Mouse (Mus musculus): ENCODE data around the gene Mmp11. TPM values are rescaled to one million over a fixed set of nuclear protein-coding genes. Genes with fewer than 3 reads are reported as not detected.

The Mmp11 gene
- polyA plus RNA-seq, 1 experiment: 9.3 TPM

GRCm38 (mm10) chr10:75882433-75883231 is 53.7 kb downstream of the Mmp11 start:
- Histone ChIP-seq H3K36me3 (ENCODE audit: control insufficient read depth, insufficient read depth, low read length) (no peaks in the 10 kb centered on the region), H3K27me3 (ENCODE audit: control insufficient read depth, insufficient read depth, low read length) (no peaks in the 10 kb centered on the region), H3K27ac (ENCODE audit: control insufficient read depth, insufficient read depth, low read length) (no peak overlapping the region), H3K4me1 (replicated peaks; ENCODE audit: control insufficient read depth, insufficient read depth, low read length) (no peaks in the 10 kb centered on the region), H3K4me3 (ENCODE audit: control insufficient read depth, insufficient read depth, low read length) (no peak overlapping the region)
- WGBS: 52% methylated on average over 15 of the region's 15 CpGs
- TF ChIP-seq CTCF (IDR thresholded peaks at IDR 0.05; ENCODE audit: borderline replicate concordance, control insufficient read depth, extremely low read depth, insufficient read depth, low read length, poor library complexity) (no peak), POLR2A (IDR thresholded peaks at IDR 0.05; ENCODE audit: control insufficient read depth, extremely low read depth, insufficient read depth, low read length, poor library complexity) (no peak)
- no peak for DNase-seq

GRCm38 (mm10) chr10:75881578-75882432 is 54.5 kb downstream of the Mmp11 start:
- Histone ChIP-seq H3K36me3 (ENCODE audit: control insufficient read depth, insufficient read depth, low read length) (no peaks in the 10 kb centered on the region), H3K4me1 (replicated peaks; ENCODE audit: control insufficient read depth, insufficient read depth, low read length) (no peaks in the 10 kb centered on the region), H3K27me3 (ENCODE audit: control insufficient read depth, insufficient read depth, low read length) (no peaks in the 10 kb centered on the region), H3K27ac (ENCODE audit: control insufficient read depth, insufficient read depth, low read length) (no peak overlapping the region), H3K4me3 (ENCODE audit: control insufficient read depth, insufficient read depth, low read length) (no peak overlapping the region)
- 75% methylated on average over 20 of the region's 20 CpGs for WGBS
- DNase-seq: no peak
- TF ChIP-seq POLR2A (IDR thresholded peaks at IDR 0.05; ENCODE audit: control insufficient read depth, extremely low read depth, insufficient read depth, low read length, poor library complexity): no peak
- TF ChIP-seq CTCF (IDR thresholded peaks at IDR 0.05; ENCODE audit: borderline replicate concordance, control insufficient read depth, extremely low read depth, insufficient read depth, low read length, poor library complexity): no peak

DNA sequence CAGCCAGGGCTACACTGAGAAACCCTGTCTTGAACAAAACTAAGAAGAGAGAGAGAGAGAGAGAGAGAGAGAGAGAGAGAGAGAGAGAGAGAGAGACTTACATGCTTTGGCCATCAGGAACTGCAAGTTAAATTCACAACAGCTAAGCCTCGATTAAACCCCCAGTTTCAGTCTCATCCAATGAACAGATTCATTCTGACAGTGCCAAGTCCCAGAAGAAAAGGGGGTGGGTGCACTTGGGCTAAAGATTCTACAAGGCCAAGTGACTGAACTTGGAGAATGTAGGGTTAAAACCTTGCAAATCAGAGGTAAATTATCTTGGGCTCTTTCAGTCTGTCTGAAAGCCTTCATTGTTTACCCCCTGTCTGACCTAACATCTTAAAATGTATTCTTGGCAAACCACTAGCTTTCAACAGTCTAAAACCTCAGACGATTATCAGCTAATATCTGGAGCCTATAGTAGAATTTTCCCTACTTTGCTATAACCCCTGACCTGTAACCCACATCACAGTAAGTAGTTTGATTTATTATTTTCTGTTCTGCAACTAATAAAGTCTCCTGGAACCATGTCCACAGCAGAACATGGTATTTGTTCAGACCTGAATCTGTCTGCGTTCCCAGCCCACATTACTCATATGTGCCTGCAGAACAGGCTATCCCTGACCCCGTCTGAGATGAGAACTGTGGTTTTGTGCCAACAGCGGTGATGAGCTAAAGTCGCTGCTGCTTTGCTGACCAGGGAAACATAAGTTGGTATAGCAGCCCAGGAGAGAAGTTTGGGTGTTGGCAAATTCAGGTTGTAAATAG is 55.3 kb downstream of the Mmp11 start:
- Histone ChIP-seq H3K36me3 (ENCODE audit: control insufficient read depth, insufficient read depth, low read length) (no peaks in the 10 kb centered on the region), H3K27ac (ENCODE audit: control insufficient read depth, insufficient read depth, low read length) (no peak overlapping the region), H3K4me1 (replicated peaks; ENCODE audit: control insufficient read depth, insufficient read depth, low read length) (no peaks in the 10 kb centered on the region), H3K4me3 (ENCODE audit: control insufficient read depth, insufficient read depth, low read length) (no peak overlapping the region), H3K27me3 (ENCODE audit: control insufficient read depth, insufficient read depth, low read length) (no peaks in the 10 kb centered on the region)
- TF ChIP-seq POLR2A (IDR thresholded peaks at IDR 0.05; ENCODE audit: control insufficient read depth, extremely low read depth, insufficient read depth, low read length, poor library complexity) (no peak), CTCF (IDR thresholded peaks at IDR 0.05; ENCODE audit: borderline replicate concordance, control insufficient read depth, extremely low read depth, insufficient read depth, low read length, poor library complexity) (no peak)
- no peak for DNase-seq
- WGBS: 82% methylated on average over 6 of the region's 6 CpGs

DNA sequence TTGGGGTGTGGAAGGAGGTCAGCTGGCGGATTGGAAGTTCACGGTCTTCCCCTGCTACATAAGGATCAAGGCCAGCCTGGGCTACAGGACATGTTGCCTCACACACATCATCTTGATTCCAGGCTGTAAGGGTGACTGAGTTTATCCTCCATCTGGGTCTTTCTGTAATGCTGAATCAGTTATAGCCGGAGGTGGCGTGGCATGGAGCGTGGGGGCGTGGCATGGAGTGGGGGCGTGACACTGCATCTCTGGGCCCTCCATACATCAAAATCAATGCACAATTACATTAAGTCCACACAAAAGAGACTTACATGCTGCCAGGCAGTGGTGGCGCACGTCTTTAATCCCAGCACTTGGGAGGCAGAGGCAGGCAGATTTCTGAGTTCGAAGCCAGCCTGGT is 55.9 kb downstream of the Mmp11 start:
- H3K27me3 ChIP-seq (ENCODE audit: control insufficient read depth, insufficient read depth, low read length): no peaks in the 10 kb centered on the region
- no peak overlapping the region for H3K27ac ChIP-seq (ENCODE audit: control insufficient read depth, insufficient read depth, low read length)
- TF ChIP-seq CTCF (IDR thresholded peaks at IDR 0.05; ENCODE audit: borderline replicate concordance, control insufficient read depth, extremely low read depth, insufficient read depth, low read length, poor library complexity): no peak
- no peak for TF ChIP-seq POLR2A (IDR thresholded peaks at IDR 0.05; ENCODE audit: control insufficient read depth, extremely low read depth, insufficient read depth, low read length, poor library complexity)
- 94% methylated on average over 10 of the region's 10 CpGs for WGBS
- no peak for DNase-seq
- H3K4me3 ChIP-seq (ENCODE audit: control insufficient read depth, insufficient read depth, low read length): no peak overlapping the region
- H3K36me3 ChIP-seq (ENCODE audit: control insufficient read depth, insufficient read depth, low read length): no peaks in the 10 kb centered on the region
- H3K4me1 ChIP-seq (replicated peaks; ENCODE audit: control insufficient read depth, insufficient read depth, low read length): no peaks in the 10 kb centered on the region

DNA sequence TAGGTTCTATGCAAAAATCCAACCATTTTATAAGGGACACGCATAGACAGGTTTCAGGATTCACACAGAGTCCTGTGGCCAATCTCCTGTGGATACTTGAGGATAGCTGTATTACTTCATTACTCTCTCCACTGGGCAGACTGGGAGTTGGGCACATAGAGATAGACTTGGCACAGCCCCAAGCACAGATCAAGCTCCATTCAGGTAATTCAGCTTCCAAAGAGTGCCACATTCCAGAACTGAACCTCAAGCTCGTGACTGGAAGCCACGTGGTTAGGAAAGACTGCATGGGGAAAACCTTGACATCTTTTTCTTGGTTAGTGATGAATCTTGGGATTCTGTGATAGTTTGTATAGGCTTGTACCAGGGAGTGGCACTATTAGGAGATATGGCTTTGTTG is 57.5 kb downstream of the Mmp11 start:
- WGBS: 90% methylated on average over 3 of the region's 3 CpGs
- Histone ChIP-seq H3K36me3 (ENCODE audit: control insufficient read depth, insufficient read depth, low read length) (no peaks in the 10 kb centered on the region), H3K27ac (ENCODE audit: control insufficient read depth, insufficient read depth, low read length) (no peak overlapping the region), H3K4me3 (ENCODE audit: control insufficient read depth, insufficient read depth, low read length) (no peak overlapping the region), H3K27me3 (ENCODE audit: control insufficient read depth, insufficient read depth, low read length) (no peaks in the 10 kb centered on the region), H3K4me1 (replicated peaks; ENCODE audit: control insufficient read depth, insufficient read depth, low read length) (no peaks in the 10 kb centered on the region)
- no peak for TF ChIP-seq CTCF (IDR thresholded peaks at IDR 0.05; ENCODE audit: borderline replicate concordance, control insufficient read depth, extremely low read depth, insufficient read depth, low read length, poor library complexity)
- no peak for TF ChIP-seq POLR2A (IDR thresholded peaks at IDR 0.05; ENCODE audit: control insufficient read depth, extremely low read depth, insufficient read depth, low read length, poor library complexity)
- no peak for DNase-seq
